ENCODE assay signal across 13 mouse cellular contexts in the genomic region with DNA sequence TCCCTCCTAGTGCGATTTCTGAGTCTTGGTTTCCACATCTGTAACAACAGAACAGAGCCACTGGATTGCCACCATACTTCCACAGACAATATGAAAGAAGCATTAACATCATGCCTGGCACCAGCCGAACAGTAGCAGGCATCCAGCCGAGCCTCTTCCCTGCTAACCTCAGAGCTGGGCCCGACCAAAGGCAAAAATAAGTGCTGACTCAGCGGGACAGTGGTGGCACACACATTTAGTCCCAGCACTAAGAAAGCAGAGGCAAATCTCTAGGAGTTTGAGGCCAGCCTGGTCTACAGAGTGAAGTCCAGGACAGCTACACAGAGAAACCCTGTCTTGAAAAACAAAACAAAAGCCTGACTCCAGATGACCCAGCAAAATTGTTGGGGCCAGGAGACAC.
"Had no signal": no experiment of that assay in that cellular context is flagged by ENCODE, and none has a peak within 500 bp of the region (broad histone marks: within the 10 kb centered on the region; RNA-seq: fewer than 3 reads in every experiment).

No protein-coding gene starts in this region.

- H3K27me3 ChIP-seq: limb, embryonic 12.5 days; midbrain, embryonic 12.5 days; stomach, embryonic 15.5 days had no signal

- H3K27ac ChIP-seq: kidney, postnatal 0 days; limb, embryonic 12.5 days; midbrain, embryonic 12.5 days; stomach, embryonic 15.5 days had no signal

- H3K4me1 ChIP-seq: limb, embryonic 12.5 days had no signal

- DNase-seq: kidney, adult 11 months; kidney, adult 9 months; layer of hippocampus, adult 9-11 months; layer of hippocampus, postnatal 36 days; lung, adult 18-20 months; lung, postnatal 36 days; right cerebral cortex, adult 18-20 months; right cerebral cortex, postnatal 25 days; thymus, postnatal 36 days had no signal

- H3K4me3 ChIP-seq: limb, embryonic 12.5 days; midbrain, embryonic 12.5 days; stomach, embryonic 15.5 days had no signal

- H3K9me3 ChIP-seq: limb, embryonic 12.5 days; midbrain, embryonic 12.5 days; stomach, embryonic 15.5 days had no signal

- H3K4me2 ChIP-seq: limb, embryonic 12.5 days; midbrain, embryonic 12.5 days; stomach, embryonic 15.5 days had no signal

- H3K36me3 ChIP-seq: limb, embryonic 12.5 days; midbrain, embryonic 12.5 days; stomach, embryonic 15.5 days had no signal

- H3K9ac ChIP-seq: limb, embryonic 12.5 days; midbrain, embryonic 12.5 days; stomach, embryonic 15.5 days had no signal
